Mouse (Mus musculus) layer of hippocampus, adult 2 months (tissue): ENCODE data around the gene Pawr. TPM values are rescaled to one million over a fixed set of nuclear protein-coding genes. Genes with fewer than 3 reads are reported as not detected.

Source experiments
- DNase-seq, 2 experiments: peaks; one replicate each; pipeline ENCODE4 v3.0.0; 2022; ENCODE audit warnings: low spot score in 2 of 2
- H3K27ac ChIP-seq: fragments of 200-600 bp; 2 replicates; pipeline ENCODE4 v1.8.1; 2022
- H3K4me3 ChIP-seq: fragments of 200-600 bp; 2 replicates; pipeline ENCODE4 v1.8.1; 2022; ENCODE audit warnings: mild to moderate bottlenecking
- CTCF ChIP-seq: fragments of 200-600 bp; conservative IDR thresholded peaks from 2 replicates; pipeline ENCODE4 v1.8.1; 2022; ENCODE audit warnings: antibody characterized with exemption, mild to moderate bottlenecking, moderate library complexity
- microRNA-seq, 2 experiments: library from miRNA; unstranded; fragments of <30 nt; microRNA quantifications; one replicate each; pipeline ENCODE4 v1.2.0; 2021
- total RNA-seq, 2 experiments: library from RNA; stranded (reverse); gene quantifications; 2 replicates each; pipeline ENCODE4 v1.2.3; 2021

The Pawr gene
- total RNA-seq, 2 experiments from 2014 or later, result 2.1 to 2.4 TPM

DNA sequence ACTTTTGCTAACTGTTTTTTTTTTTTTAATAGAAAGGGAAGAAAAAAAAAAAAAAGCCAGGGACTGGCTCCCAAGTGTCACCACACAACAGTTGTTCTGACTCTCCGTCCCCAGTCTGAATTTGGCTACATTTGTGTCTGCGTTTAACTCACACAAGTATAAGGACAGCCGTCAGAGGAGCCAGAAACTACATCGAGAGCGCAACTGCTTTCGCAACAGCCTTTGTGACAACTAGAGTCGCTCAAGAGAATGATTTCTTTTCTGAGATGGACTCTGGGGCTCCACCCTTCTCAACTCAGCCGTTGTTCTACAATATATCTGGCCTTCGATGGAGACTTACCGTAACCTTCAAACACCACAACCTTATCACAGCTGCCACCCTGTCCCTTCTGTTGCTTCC, 115.3 kb downstream of the Pawr start:
- H3K27ac ChIP-seq, result no peak overlapping the region
- no peak for TF ChIP-seq CTCF
- DNase-seq, result no peak
- no peak overlapping the region for H3K4me3 ChIP-seq

GRCm38 (mm10) chr10:108448421-108448820, 116.5 kb downstream of the Pawr start:
- H3K4me3 ChIP-seq, result no peak overlapping the region

DNA sequence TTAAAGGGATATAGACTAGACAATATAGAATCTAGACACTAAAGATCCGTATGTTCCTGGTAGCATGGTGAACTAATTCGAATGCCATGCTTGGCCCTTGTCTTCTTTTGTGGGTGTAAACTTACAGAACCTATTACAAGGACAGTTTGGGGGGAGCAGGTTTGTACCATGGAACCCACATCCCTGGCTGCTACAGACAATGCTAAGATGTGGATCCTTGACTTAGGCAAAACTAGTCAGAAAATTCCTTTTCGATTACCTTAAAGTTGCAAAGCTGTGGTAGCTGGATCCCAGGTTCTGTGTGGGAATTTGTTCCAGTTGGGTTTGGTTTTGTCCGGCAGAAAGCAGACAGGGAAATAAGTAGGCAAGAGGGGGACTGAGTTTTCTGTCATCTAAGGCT, 118.5 kb downstream of the Pawr start:
- H3K27ac ChIP-seq, result no peak overlapping the region
- TF ChIP-seq CTCF, result no peak
- H3K4me3 ChIP-seq, result no peak overlapping the region
- DNase-seq, result no peak

More at GRCm38 (mm10) chr10:108448421-108448820, 116.5 kb downstream of the Pawr start:
- TF ChIP-seq CTCF, result no peak
- no peak overlapping the region for H3K27ac ChIP-seq
- DNase-seq, result no peak

DNA sequence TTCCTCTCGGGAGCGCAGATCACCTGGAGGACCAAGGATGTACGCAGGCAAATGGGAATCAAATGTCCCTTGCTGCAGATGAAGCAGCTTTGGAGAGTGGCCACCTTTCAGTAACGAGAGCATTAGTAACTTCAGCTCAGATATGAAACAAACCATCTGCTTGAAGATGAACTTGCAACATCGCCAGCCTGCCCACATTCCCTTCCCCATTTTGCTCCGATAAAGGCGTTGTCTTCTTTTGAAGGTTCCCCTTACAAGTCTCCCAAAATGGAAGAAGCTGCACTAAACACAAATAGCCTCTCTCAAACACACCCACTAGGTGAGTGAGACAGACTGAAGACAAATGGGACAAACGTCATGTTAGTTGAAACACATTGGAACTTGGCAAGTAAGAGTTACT, 119.6 kb downstream of the Pawr start:
- H3K27ac ChIP-seq, result no peak overlapping the region
- no peak overlapping the region for H3K4me3 ChIP-seq
- no peak for DNase-seq
- no peak for TF ChIP-seq CTCF

- H3K27ac ChIP-seq, result no peak overlapping the region
- DNase-seq, result no peak
- H3K4me3 ChIP-seq, result no peak overlapping the region
- no peak for TF ChIP-seq CTCF
Measured at GRCm38 (mm10) chr10:108452421-108452820, 120.5 kb downstream of the Pawr start.

- TF ChIP-seq CTCF, result no peak
- no peak for DNase-seq
- H3K4me3 ChIP-seq, result no peak overlapping the region
- H3K27ac ChIP-seq, result no peak overlapping the region
Measured at GRCm38 (mm10) chr10:108453561-108453960, 121.6 kb downstream of the Pawr start.

DNA sequence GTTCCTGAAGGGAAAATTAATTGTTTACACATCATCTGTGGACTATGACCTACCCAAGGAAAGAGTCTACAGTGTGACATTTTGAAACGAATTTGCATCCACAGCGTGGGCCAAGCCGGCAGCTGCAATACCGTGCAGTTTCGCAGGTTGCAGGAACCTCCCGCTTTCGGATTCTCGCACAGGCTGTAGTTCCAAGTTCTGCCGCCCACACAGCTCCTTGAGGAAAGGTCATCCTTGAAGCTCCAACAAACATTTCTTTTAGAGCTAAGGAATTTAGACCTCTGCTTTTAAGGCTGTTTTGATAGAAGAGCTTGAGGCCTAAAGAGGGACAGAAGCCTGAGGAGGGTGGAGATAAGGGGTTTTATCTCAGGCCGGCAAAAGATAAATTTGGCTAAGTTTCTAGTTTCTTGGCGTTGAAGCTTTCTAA, 122.8 kb downstream of the Pawr start:
- DNase-seq, result no peak
- TF ChIP-seq CTCF, result no peak
- H3K27ac ChIP-seq, result peak overlapping the region; percentile 47; the same call in 1 of the 2 replicates
- no peak overlapping the region for H3K4me3 ChIP-seq

DNA sequence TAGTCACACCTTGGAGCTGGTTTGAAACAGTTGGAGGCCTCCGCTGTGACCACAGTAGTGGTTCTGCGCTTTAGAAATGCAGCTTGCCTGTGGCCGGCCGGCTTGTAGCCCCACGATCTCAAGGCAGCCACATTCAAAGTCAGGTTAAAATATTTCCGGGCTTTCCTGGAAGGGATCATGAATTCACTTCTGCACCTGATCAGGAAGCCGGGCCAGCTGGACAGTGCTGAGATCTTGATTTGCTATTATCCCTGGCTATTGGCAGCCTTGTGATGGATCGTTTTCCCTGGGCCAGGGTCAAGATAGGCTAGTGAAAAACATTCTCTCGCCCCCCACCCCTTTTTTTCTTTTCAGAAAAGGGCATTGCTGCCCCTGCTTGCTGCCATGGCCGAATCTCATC, 123.3 kb downstream of the Pawr start:
- no peak for DNase-seq
- Histone ChIP-seq H3K27ac (peak overlapping the region; percentile 47; the same call in 1 of the 2 replicates), H3K4me3 (no peak overlapping the region)
- TF ChIP-seq CTCF, result no peak

- TF ChIP-seq CTCF, result peak; percentile 71
- DNase-seq, result no peak
- Histone ChIP-seq H3K4me3 (no peak overlapping the region), H3K27ac (no peak overlapping the region)
Measured at GRCm38 (mm10) chr10:108455883-108456282, 124.0 kb downstream of the Pawr start.

- no peak for TF ChIP-seq CTCF
- DNase-seq, result no peak
- H3K27ac ChIP-seq, result peak overlapping the region; percentile 53; the same call in 1 of the 2 replicates
- no peak overlapping the region for H3K4me3 ChIP-seq
Measured at GRCm38 (mm10) chr10:108457054-108457453, 125.1 kb downstream of the Pawr start.

DNA sequence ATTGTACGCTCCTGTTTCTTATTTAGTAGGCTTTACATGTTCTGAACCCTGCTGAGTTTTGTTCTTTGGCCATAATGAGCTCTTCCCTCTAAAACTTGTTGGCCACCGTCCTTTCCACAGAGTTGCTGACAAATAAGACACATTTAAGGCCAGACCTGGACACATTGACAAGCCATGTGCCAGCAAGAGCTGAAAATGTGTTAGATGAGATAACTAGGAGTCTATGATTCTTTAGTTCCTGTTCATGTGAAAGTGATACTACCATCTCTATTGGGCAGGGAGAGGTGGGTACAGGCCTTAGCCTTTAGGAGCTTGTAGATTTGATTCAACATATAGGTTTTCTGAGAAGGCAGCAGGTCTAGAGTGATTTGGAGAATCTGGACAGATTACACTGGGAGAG, 129.9 kb downstream of the Pawr start:
- H3K27ac ChIP-seq, result no peak overlapping the region
- H3K4me3 ChIP-seq, result no peak overlapping the region
- DNase-seq, result no peak
- no peak for TF ChIP-seq CTCF

Small RNA genes lying within 50 kb of the gene (microRNA-seq; reads per million reads assigned to microRNA genes)
- 0 reads per million in 2 experiments for gene Gm25591

Other genes starting within 250 kb of the Pawr start
- 100 to 1,000 TPM; 128 to 133 TPM for gene Ppp1r12a, start 169.9 kb upstream of the Pawr start, total RNA-seq